Mouse (Mus musculus): Measurements from ENCODE around the gene Adrb1.
"Not testable (repeated sequence)": the region's sequence is repeated elsewhere in the genome, so short reads cannot be mapped to it uniquely, and the experiment has no call there.

The Adrb1 gene

DNA sequence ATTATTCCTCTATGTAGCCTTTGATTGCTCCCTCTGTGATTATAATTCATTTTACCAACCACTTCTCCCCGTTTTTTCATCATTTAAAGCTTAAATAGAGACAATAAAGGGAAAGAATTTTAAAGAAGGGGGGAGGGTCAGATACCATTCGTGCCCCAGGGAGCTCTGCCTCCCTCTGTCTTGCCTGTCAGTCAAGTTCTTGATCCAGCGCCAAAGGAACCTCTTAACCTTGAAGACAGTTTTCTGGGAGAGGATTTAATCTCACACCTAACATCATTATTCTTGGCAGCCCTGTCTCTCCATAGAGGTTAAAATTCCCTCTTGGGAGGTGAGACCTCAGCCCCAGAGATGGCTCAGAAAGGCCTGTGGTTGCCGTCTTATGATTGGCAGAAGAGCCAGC, 28.7 kb downstream of the Adrb1 start:
- DNase-seq: no peak

- DNase-seq: not testable (repeated sequence)
These were observed 32.5 kb downstream of the Adrb1 start for GRCm38 (mm10) chr19:56754456-56754855.

- no peak for DNase-seq
These were observed 34.4 kb downstream of the Adrb1 start for GRCm38 (mm10) chr19:56756412-56756811.

DNA sequence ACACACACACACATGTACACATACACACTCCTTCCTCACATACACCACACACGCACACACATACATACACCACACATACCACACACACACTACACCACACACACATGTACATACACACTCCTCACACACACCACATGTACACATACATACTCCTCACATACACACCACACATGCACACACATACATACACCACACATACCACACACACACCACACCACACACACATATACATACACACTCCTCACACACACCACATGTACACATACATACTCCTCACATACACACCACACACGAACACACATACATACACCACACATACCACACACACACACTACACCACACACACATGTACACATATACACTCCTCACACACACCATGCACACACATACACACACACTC, 36.3 kb downstream of the Adrb1 start:
- DNase-seq: no peak

GRCm38 (mm10) chr19:56759740-56760139, 37.7 kb downstream of the Adrb1 start:
- no peak for DNase-seq

DNA sequence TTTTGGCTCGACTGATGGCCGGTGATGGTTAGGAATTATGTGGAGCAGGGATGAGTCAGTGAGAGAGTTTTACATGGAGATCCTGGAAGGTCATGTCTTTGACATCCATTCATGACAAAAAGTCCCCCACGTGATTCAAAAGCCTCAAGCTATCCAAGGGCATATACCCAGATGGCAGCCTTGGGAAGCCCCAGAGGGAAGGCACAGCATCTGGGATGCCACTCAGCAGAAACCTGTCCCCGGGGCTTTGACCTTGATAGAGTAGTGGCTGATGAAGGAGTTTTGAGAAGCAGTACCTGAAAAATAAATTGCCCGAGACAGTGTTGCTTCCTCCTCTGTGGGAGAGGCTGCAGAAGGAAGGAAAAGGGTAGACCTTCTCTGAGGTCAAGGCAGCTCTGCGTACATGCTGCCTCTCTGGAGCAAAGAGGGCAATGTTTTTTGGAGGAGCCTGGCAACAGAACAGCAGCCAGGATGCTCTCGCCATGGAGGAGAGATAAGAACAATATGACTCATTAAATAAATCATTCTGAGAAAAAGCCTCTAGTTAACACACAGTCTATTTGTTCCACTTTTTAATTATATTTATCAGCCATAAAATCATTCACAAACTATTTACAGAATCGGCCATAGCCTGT, 38.4 kb downstream of the Adrb1 start:
- no peak for DNase-seq

- no peak for DNase-seq
These were observed 39.1 kb downstream of the Adrb1 start for GRCm38 (mm10) chr19:56761096-56761495.

- no peak for DNase-seq
These were observed 39.7 kb downstream of the Adrb1 start for GRCm38 (mm10) chr19:56761727-56762126.

DNA sequence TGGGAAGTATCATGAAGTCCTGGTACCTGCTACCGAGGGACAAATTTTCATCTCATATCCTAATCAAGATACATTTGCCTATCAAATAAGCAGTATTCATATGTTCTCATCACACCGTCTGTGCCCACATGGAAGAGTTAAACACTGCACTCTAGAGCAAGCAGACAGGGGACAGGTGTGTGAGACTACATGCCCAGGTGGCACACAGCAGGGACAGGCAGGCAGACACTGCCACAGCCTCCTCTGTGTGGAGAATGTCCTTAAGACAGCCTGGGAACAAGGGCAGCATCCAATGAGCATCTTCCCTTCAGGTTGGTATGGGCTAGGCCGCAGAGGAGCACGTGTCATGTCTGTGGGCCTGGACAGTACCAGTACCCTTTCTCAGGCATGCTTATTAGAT, 40.7 kb downstream of the Adrb1 start:
- peak; percentile 25 for DNase-seq

GRCm38 (mm10) chr19:56769024-56769423, 47.0 kb downstream of the Adrb1 start:
- no peak for DNase-seq

GRCm38 (mm10) chr19:56772158-56772557, 50.2 kb downstream of the Adrb1 start:
- DNase-seq: no peak

- no peak for DNase-seq
These were observed 51.5 kb downstream of the Adrb1 start for GRCm38 (mm10) chr19:56773393-56773971.

- DNase-seq: no peak
These were observed 52.5 kb downstream of the Adrb1 start for GRCm38 (mm10) chr19:56774408-56774962.

- DNase-seq: no peak
These were observed 53.2 kb downstream of the Adrb1 start for GRCm38 (mm10) chr19:56774971-56775892.

GRCm38 (mm10) chr19:56775893-56776718, 54.1 kb downstream of the Adrb1 start:
- DNase-seq: no peak

DNA sequence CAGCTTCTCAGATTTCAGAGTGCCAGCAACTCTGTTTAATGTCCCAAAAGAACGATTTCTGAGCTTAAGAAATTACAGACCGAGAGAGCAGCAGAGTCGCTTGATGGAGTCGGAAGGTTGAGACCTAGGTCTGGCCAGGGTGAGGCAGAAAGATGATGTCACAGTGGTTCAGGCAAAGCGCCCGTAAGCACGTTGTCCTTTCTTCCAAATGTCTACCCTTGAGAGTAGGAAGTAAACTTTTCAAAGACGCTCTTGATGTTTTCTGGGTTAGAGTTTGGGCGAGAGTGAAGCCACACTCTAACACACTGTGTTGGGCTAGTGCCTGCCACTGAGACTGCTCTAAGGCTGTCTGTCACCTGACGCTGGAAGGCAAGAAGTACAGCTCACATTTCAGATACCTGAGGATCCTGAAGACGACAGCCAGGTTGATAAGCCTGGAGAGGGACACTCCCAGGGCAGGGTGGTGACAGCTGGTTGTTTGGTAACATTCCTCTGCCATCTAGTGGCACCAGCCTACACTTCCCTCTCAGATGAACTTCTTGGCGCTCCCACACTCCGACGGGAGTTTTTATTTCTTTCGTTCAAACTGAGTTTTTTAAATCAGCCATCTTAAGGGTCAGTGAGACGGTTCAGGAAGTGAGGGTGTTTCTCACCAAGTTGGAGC, 54.9 kb downstream of the Adrb1 start:
- DNase-seq: no peak

- DNase-seq: not testable (repeated sequence)
These were observed 56.5 kb downstream of the Adrb1 start for GRCm38 (mm10) chr19:56778532-56778931.
